Mouse (Mus musculus) MEL (cell line): Measurements from ENCODE around the gene Rmdn2.

Source experiments
- CTCF ChIP-seq, 3 experiments: IDR thresholded peaks in 2 of 3; conservative IDR thresholded peaks in 1 of 3; 2 replicates each; pipeline ENCODE4 v1.5.1; 2011 to 2012; ENCODE audit warnings: low read length in 3 of 3, low read depth in 2 of 3, mild to moderate bottlenecking in 2 of 3, improper control_type of control experiment in 1 of 3, inconsistent platforms in 1 of 3, mixed read lengths in 1 of 3, moderate library complexity in 1 of 3; ENCODE audit not compliant: control insufficient read depth in 1 of 3, insufficient read depth in 1 of 3, poor library complexity in 1 of 3, severe bottlenecking in 1 of 3
- E2F4 ChIP-seq: IDR thresholded peaks from 2 replicates; pipeline ENCODE4 v1.6.1; 2011; ENCODE audit warnings: low read depth, low read length, improper control_type of control experiment, borderline replicate concordance
- EP300 ChIP-seq, 2 experiments: IDR thresholded peaks; 2 replicates each; pipeline ENCODE4 v1.6.1; 2011; ENCODE audit warnings: improper control_type of control experiment in 2 of 2, low read length in 2 of 2, low read depth in 1 of 2, mild to moderate bottlenecking in 1 of 2
- GATA1 ChIP-seq: IDR thresholded peaks from 2 replicates; pipeline ENCODE4 v1.6.1; 2011; ENCODE audit warnings: low read depth, low read length, improper control_type of control experiment
- KAT2A ChIP-seq: conservative IDR thresholded peaks from 2 replicates; pipeline ENCODE4 v1.6.1; 2012; ENCODE audit warnings: low read depth, low read length, improper control_type of control experiment, inconsistent platforms
- MYB ChIP-seq: IDR thresholded peaks from 2 replicates; pipeline ENCODE4 v1.6.1; 2011; ENCODE audit warnings: mild to moderate bottlenecking, low read depth, low read length, improper control_type of control experiment
- NRF1 ChIP-seq: IDR thresholded peaks from 2 replicates; pipeline ENCODE4 v1.6.1; 2014; ENCODE audit warnings: low read depth, mild to moderate bottlenecking, inconsistent platforms, low read length, improper control_type of control experiment, moderate library complexity; ENCODE audit not compliant: poor library complexity, insufficient read depth, severe bottlenecking
- POLR2A ChIP-seq, 2 experiments: IDR thresholded peaks; 2 replicates each; pipeline ENCODE4 v1.6.1; 2011 to 2012; ENCODE audit warnings: low read length in 2 of 2, mild to moderate bottlenecking in 2 of 2, control low read depth in 1 of 2, improper control_type of control experiment in 1 of 2, low read depth in 1 of 2, moderate library complexity in 1 of 2; ENCODE audit not compliant: control insufficient read depth in 1 of 2, insufficient read depth in 1 of 2, poor library complexity in 1 of 2
- POLR2AphosphoS2 ChIP-seq: IDR thresholded peaks from 2 replicates; pipeline ENCODE4 v1.6.1; 2011; ENCODE audit warnings: low read length, improper control_type of control experiment
- POLR2AphosphoS5 ChIP-seq: IDR thresholded peaks from 2 replicates; pipeline ENCODE4 v1.6.1; 2012; ENCODE audit warnings: low read depth, borderline replicate concordance, mild to moderate bottlenecking, inconsistent platforms, low read length, moderate library complexity, mixed read lengths
- SMC3 ChIP-seq: IDR thresholded peaks from 2 replicates; pipeline ENCODE4 v1.6.1; 2011; ENCODE audit warnings: low read depth, low read length, improper control_type of control experiment
- TBP ChIP-seq: IDR thresholded peaks from 2 replicates; pipeline ENCODE4 v1.8.0; 2011; ENCODE audit warnings: low read depth, low read length, improper control_type of control experiment
- ZC3H11A ChIP-seq: IDR thresholded peaks from 2 replicates; pipeline ENCODE4 v1.6.1; 2012; ENCODE audit warnings: low read depth, mild to moderate bottlenecking, inconsistent platforms, low read length, improper control_type of control experiment
- ZKSCAN1 ChIP-seq: IDR thresholded peaks from 2 replicates; pipeline ENCODE4 v1.6.1; 2012; ENCODE audit warnings: low read depth, mild to moderate bottlenecking, inconsistent platforms, low read length, improper control_type of control experiment, moderate library complexity

GRCm38 (mm10) chr17:79565241-79565961, 46.3 kb upstream of the Rmdn2 start:
- no peak for TF ChIP-seq POLR2AphosphoS5
- no peak for TF ChIP-seq CTCF (IDR thresholded peaks at IDR 0.05 in 2 of 3, conservative IDR thresholded peaks at IDR 0.05 in 1 of 3; ENCODE audit: control insufficient read depth in 1 of 3, insufficient read depth in 1 of 3, low read depth in 2 of 3, low read length in 3 of 3, poor library complexity in 1 of 3, severe bottlenecking in 1 of 3)
- no peak for TF ChIP-seq NRF1
- no peak for TF ChIP-seq POLR2A (IDR thresholded peaks at IDR 0.05; ENCODE audit: control insufficient read depth in 1 of 2, insufficient read depth in 1 of 2, low read depth in 1 of 2, low read length in 2 of 2, poor library complexity in 1 of 2)
- TF ChIP-seq TBP = no peak
- no peak for TF ChIP-seq KAT2A
- TF ChIP-seq ZC3H11A = no peak
- no peak for TF ChIP-seq EP300 (IDR thresholded peaks at IDR 0.05; ENCODE audit: low read depth in 1 of 2, low read length in 2 of 2)
- TF ChIP-seq MYB = no peak
- TF ChIP-seq POLR2AphosphoS2 = no peak
- TF ChIP-seq E2F4 = no peak
- TF ChIP-seq GATA1 = no peak
- no peak for TF ChIP-seq ZKSCAN1
- TF ChIP-seq SMC3 = no peak
